Mouse (Mus musculus) neural tube, embryonic 12.5 days (tissue): ENCODE data around the gene Ccnd1. TPM values are rescaled to one million over a fixed set of nuclear protein-coding genes. Genes with fewer than 3 reads are reported as not detected.

Experiments used
- ATAC-seq: fragments of 200-750 bp; cut with Nextera tagmentation; 2 replicates; pipeline ENCODE4 v1.8.0; 2017; ENCODE audit warnings: low read depth, mild to moderate bottlenecking, moderate TSS enrichment, moderate library complexity; ENCODE audit not compliant: low FRiP score
- H3K27ac ChIP-seq: fragments of 300-500 bp; sonication (generic); 2 replicates; pipeline ENCODE4 v1.5.1; 2016
- H3K27me3 ChIP-seq: fragments of 300-500 bp; sonication (generic); replicated peaks from 2 replicates; pipeline ENCODE4 v1.6.1; 2016; ENCODE audit warnings: mild to moderate bottlenecking
- H3K36me3 ChIP-seq: fragments of 300-500 bp; sonication (generic); 2 replicates; pipeline ENCODE4 v1.6.1; 2016; ENCODE audit warnings: mild to moderate bottlenecking
- H3K4me1 ChIP-seq: fragments of 300-500 bp; sonication (generic); 2 replicates; pipeline ENCODE4 v1.6.1; 2016
- H3K4me2 ChIP-seq: fragments of 300-500 bp; sonication (generic); replicated peaks from 2 replicates; pipeline ENCODE4 v1.6.1; 2016; ENCODE audit warnings: mild to moderate bottlenecking
- H3K4me3 ChIP-seq: fragments of 300-500 bp; sonication (generic); 2 replicates; pipeline ENCODE4 v1.5.1; 2016
- H3K9ac ChIP-seq: fragments of 300-500 bp; sonication (generic); 2 replicates; pipeline ENCODE4 v1.6.1; 2016; ENCODE audit warnings: mild to moderate bottlenecking
- H3K9me3 ChIP-seq: fragments of 300-500 bp; sonication (generic); 2 replicates; pipeline ENCODE4 v1.6.1; 2016; ENCODE audit warnings: mild to moderate bottlenecking
- WGBS: fragments of 180-500 bp; shearing (Covaris S2); methylation state at CpG from one replicate; pipeline ENCODE4 v1.1.7; 2016; 5-methylcytosine and 5-hydroxymethylcytosine counted together
- polyA plus RNA-seq: library from polyadenylated mRNA; unstranded; fragments of >200 nt; fragmentation: Nextera tagmentation; extraction: Ambion mirVana; gene quantifications from 2 replicates; pipeline ENCODE4 v1.2.1, GENCODE M21; 2016

Gene Ccnd1
- polyA plus RNA-seq, 1 experiment from 2014 or later = 140 TPM

DNA sequence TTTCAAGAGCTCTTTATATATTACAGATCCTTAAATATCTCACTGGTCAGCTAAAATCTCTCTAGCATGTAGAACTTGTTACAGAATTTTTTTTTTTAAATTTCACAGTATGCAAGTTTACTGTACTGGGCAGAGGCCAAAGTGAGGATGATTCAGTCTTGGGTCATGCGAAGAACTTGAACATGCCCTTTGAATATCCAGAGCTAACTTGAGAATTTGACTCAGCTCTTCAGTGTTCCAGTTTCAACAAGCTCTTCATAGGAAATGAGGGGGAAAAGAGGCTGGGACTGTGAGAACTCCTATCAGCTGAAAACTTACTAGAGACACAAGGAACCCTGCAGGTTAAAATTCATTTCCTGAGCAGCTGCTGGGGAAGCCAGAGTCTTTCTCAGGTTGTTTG lies 24.2 kb upstream of the Ccnd1 start:
- Histone ChIP-seq H3K4me2 (no peak overlapping the region), H3K27ac (no peak overlapping the region), H3K4me3 (no peak overlapping the region), H3K36me3 (no peaks in the 10 kb centered on the region), H3K27me3 (no peaks in the 10 kb centered on the region), H3K4me1 (no peaks in the 10 kb centered on the region), H3K9ac (no peak overlapping the region), H3K9me3 (no peaks in the 10 kb centered on the region)
- 98% methylated on average over 1 of the region's 1 CpGs for WGBS
- ATAC-seq = no peak

DNA sequence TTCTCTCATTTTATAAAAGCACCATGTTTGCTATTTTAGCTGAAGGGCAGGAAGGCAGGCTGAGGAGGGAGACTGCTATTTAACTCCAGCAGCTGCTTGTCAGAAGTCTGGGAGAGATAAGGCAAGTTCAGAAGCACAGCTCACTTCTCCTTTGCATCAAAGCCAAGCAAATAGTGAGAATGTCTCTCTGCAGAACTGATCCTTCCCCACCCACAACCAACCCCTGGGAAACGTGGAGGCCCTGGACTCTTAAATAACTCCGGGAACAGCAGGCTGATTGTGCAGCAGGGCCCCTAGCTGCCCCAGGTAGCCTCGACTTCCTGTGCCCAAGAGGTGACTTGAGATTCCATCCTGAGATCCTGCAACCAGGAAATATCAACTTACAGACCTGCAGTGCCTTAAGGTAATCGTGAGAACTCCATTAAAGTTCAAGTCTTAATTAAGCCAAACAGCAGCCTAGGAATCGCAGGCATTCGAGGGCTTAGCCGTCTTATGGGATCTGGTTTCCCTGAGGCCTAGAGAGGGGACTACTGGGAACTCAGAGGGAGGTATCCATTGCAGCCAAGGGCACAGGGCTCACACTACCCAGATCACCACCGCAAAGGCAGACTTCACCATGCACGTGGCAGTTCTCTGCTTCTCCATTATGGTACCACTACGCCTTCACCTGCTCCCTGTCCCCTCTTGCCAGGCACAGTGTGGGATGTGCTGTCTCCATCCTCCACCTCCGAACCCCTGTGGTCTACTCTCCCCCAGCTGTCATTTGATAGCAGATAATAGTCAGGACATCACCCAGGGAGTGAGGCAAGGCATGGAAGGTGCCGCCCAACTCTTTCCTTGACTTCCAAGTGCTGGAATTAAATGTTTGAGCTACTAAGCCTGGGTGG lies 19.0 kb upstream of the Ccnd1 start:
- Histone ChIP-seq H3K27me3 (no peaks in the 10 kb centered on the region), H3K9me3 (no peaks in the 10 kb centered on the region), H3K4me3 (no peak overlapping the region), H3K36me3 (no peaks in the 10 kb centered on the region), H3K27ac (no peak overlapping the region), H3K9ac (no peak overlapping the region), H3K4me2 (no peak overlapping the region), H3K4me1 (no peaks in the 10 kb centered on the region)
- ATAC-seq = no peak
- 68% methylated on average over 12 of the region's 12 CpGs for WGBS

DNA sequence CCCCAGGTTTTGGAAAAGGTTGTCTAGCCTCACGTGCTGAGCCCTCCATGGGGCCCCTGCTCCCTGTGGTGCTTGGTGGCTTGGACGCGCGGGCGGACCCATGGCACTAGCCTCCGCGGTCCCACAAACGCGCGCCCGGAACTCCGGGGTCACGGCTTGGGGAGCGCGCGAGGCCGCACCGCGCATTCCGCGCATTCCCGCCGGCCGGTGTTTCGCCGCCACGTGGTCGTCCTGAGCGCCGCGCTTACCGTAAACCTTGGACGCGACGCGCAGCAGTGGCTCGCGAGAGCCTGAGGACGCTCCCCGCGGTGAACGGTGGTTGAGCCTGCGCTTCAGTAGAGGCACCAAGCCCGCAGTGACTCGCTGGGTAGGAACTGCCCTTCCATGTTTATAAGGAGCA lies 3.5 kb upstream of the Ccnd1 start:
- peak overlapping the region; percentile 80 for H3K4me2 ChIP-seq
- under 1% methylated on average over 45 of the region's 45 CpGs for WGBS
- H3K36me3 ChIP-seq = no peaks in the 10 kb centered on the region
- no peaks in the 10 kb centered on the region for H3K9me3 ChIP-seq
- ATAC-seq = 0 out of 2 replicates have a peak, but pooled peaks have one; percentile 5
- H3K27me3 ChIP-seq = peaks cover 27% of the 10 kb centered on the region
- H3K4me1 ChIP-seq = peaks cover 42% of the 10 kb centered on the region
- H3K27ac ChIP-seq = no peak overlapping the region
- H3K4me3 ChIP-seq = peak overlapping the region; percentile 31
- H3K9ac ChIP-seq = 0 out of 2 replicates have a peak overlapping the region, but pooled peaks have one; percentile 35

DNA sequence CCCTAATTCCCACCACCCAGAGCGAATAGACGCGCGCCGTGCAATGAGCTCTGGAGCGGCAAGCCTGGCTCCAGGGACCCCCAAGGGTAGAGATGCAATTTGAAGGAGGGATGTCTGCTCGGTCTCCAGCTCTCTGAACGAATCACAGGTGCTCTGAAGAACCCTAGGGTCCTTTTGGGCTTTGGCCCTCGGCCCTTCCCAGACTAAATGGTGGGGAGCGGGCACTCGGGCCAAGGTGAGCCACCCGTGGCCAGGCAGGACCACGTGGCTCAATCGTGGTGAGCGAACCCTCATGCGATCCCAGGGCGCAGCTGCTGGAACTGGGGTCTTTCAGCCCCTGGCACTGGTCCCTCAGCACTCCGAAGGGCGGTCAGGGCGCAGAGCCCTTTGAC lies 3.0 kb upstream of the Ccnd1 start:
- peaks cover 45% of the 10 kb centered on the region for H3K4me1 ChIP-seq
- 0 out of 2 replicates have a peak overlapping the region, but pooled peaks have one; percentile 35 for H3K9ac ChIP-seq
- no peaks in the 10 kb centered on the region for H3K36me3 ChIP-seq
- under 1% methylated on average over 20 of the region's 20 CpGs for WGBS
- ATAC-seq = no peak
- H3K27me3 ChIP-seq = peaks cover 27% of the 10 kb centered on the region
- H3K27ac ChIP-seq = no peak overlapping the region
- H3K4me2 ChIP-seq = peak overlapping the region; percentile 80
- H3K9me3 ChIP-seq = no peaks in the 10 kb centered on the region
- peak overlapping the region; percentile 31 for H3K4me3 ChIP-seq

DNA sequence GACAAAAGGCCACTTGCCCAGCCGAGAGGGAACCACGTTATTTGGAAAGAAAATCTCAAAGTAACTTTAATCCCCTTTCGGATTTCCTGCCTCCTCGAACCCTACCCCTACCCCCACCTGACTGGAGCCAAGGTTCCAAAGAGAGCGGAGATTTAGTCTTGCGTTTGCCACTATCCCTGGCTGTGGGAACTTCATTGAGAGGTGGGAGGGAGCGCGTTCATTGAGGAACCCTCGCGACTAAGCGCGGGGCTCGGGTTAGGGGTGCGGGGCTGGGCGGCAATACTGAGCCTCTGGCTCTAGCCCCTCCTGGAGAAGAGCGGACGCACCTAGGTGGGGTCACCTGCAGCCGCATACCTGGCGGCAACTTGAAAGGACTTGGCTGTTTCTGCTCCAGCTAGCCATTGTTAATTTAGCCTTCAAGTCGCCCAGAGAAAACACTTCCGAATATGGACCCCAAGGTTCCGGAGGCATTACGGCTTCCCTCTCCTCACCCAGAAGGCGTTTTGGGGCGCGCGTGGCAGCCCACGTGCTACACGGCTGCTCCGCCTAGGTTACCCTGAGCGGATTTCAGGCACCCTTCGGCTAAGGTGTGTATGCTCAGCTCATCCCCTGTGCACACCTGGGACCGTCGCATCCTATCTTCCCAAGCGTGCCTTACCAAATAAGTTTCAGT lies 2.5 kb upstream of the Ccnd1 start:
- no peak overlapping the region for H3K27ac ChIP-seq
- H3K36me3 ChIP-seq = no peaks in the 10 kb centered on the region
- H3K4me2 ChIP-seq = peak overlapping the region; percentile 80
- ATAC-seq = no peak
- H3K9ac ChIP-seq = 0 out of 2 replicates have a peak overlapping the region, but pooled peaks have one; percentile 1
- no peaks in the 10 kb centered on the region for H3K9me3 ChIP-seq
- H3K27me3 ChIP-seq = peaks cover 27% of the 10 kb centered on the region
- under 1% methylated on average over 35 of the region's 35 CpGs for WGBS
- H3K4me3 ChIP-seq = peak overlapping the region; percentile 31
- peaks cover 46% of the 10 kb centered on the region for H3K4me1 ChIP-seq

DNA sequence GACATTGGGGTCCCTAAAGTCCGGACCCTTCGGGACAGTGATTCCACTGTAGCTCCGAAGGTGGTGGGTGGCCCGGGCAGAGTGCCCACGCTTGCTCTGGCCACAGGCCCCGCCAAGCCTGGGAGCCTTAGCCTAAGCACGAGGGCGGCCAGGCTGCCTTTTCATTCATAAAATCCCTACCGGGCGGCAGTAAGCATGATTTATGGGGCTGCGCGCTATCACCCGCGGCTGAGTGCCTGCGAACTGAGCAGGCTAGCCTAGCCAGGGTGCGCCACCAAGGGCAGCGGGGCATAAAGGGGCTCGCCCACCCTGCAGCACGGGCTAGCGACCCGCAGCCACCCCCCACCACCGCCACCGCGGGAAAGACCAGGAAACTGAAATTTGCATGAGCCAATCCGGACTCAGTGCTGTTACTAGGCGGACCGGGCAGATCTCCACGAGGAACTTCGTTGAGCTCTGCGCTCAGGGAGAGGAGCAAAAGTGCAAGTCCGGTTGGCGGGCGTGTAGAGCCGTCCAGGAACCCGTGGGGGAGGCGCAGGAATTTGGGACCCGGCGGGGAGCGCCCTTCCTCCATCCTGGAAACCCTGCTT lies 1.6 kb upstream of the Ccnd1 start:
- Histone ChIP-seq H3K4me1 (peaks cover 54% of the 10 kb centered on the region), H3K9ac (peak overlapping the region; percentile 54), H3K27me3 (peaks cover 27% of the 10 kb centered on the region), H3K4me3 (peak overlapping the region; percentile 43), H3K36me3 (peaks cover 6% of the 10 kb centered on the region), H3K27ac (peak overlapping the region; percentile 64), H3K4me2 (peak overlapping the region; percentile 80), H3K9me3 (no peaks in the 10 kb centered on the region)
- WGBS = under 1% methylated on average over 39 of the region's 39 CpGs
- peak; percentile 69 for ATAC-seq

DNA sequence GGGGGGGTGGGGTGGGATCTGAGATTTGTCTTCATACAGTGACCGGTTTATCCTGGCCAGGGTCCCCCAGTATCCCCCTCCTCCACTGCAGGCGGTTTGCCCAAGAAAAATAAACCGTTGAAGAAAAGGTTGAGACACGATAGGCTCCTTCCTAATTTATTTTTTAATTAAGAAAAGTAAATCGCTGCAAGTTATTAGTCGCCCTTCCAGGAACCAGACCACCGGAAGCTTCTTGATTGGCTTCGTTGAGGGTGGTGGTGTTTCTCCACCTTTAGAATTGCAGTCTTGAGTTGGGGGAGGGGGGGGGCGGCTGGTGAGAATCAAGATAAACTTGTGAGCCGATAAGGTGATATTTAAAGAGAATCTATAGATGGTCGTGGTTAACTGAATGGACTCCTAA lies 860 bp upstream of the Ccnd1 start:
- peaks cover 10% of the 10 kb centered on the region for H3K36me3 ChIP-seq
- no peak overlapping the region for H3K27ac ChIP-seq
- H3K4me3 ChIP-seq = no peak overlapping the region; the same call in 1 of the 2 replicates
- no peaks in the 10 kb centered on the region for H3K9me3 ChIP-seq
- peaks cover 27% of the 10 kb centered on the region for H3K27me3 ChIP-seq
- WGBS = under 1% methylated on average over 11 of the region's 11 CpGs
- no peak for ATAC-seq
- H3K4me2 ChIP-seq = peak overlapping the region; percentile 80
- H3K4me1 ChIP-seq = peaks cover 61% of the 10 kb centered on the region
- H3K9ac ChIP-seq = no peak overlapping the region

DNA sequence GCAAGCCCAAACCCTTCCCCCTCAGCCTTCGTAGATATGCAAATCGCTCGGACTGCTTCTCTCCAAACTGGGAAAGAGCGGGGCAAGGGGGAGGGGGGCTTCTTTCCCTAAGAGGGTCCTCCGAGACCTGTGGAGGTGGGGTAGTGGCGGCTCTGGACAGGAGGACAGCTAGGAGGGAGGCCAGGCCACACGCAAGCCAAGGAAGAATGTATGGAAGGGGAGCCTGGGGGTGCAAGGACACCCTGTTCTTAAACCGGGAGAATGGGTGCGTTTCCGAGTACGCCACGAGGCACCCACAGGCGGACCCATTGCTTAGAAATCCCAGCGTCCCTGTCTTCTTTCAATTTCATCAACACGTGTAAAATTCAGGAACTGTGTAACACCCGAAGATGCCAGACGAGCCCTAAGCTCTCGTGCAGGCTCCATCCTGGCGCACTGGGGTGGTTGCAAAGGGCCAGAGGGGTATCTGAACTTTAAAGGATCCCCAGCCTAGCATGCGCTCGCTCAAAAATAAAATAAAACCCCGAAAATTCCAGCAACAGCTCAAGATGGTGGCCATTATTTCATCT lies 362 bp upstream of the Ccnd1 start:
- Histone ChIP-seq H3K9ac (peak overlapping the region; percentile 40; the same call in 1 of the 2 replicates), H3K4me3 (peak overlapping the region; percentile 61), H3K36me3 (peaks cover 10% of the 10 kb centered on the region), H3K27me3 (peaks cover 27% of the 10 kb centered on the region), H3K4me2 (peak overlapping the region; percentile 80), H3K4me1 (peaks cover 61% of the 10 kb centered on the region), H3K9me3 (no peaks in the 10 kb centered on the region), H3K27ac (0 out of 2 replicates have a peak overlapping the region, but pooled peaks have one; percentile 39)
- ATAC-seq = no peak
- WGBS = under 1% methylated on average over 22 of the region's 22 CpGs

DNA sequence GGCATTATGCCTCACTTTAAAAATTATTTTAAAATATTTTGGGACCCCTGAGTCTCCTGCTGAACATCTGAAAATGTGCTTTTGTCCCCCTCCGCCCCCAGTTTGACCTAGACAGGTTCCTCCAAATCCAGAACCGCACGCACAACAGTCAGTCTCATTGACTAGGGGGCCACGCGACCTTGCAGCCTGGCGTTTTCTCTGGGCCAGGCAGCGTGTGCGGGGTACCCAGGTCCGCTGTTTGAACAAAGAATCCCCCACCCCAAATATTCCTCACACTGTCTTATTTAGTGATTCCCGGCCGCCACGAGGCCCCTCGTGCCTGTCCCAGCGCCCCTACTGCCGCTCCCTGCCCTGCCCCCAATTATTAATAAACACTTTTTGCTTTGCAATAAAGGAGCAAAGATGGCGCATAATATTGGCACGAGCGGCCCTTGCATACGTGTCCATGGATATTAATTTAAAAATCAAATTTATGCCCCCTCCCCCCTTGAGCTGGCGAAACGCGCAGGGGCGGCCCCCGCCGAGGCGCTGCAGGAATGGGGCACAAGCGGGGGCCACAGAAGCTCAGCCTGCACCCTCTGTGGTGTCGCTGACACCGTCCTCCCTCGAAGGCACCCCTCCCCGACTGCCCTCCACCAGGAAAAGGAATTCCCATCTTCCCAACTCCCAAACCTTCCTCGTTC lies 923 bp downstream of the Ccnd1 start:
- under 1% methylated on average over 32 of the region's 32 CpGs for WGBS
- peak overlapping the region; percentile 61 for H3K4me3 ChIP-seq
- H3K27me3 ChIP-seq = peaks cover 27% of the 10 kb centered on the region
- H3K27ac ChIP-seq = no peak overlapping the region
- no peak for ATAC-seq
- H3K9ac ChIP-seq = peak overlapping the region; percentile 80
- no peaks in the 10 kb centered on the region for H3K9me3 ChIP-seq
- H3K4me2 ChIP-seq = peak overlapping the region; percentile 80
- peaks cover 61% of the 10 kb centered on the region for H3K4me1 ChIP-seq
- peaks cover 22% of the 10 kb centered on the region for H3K36me3 ChIP-seq

DNA sequence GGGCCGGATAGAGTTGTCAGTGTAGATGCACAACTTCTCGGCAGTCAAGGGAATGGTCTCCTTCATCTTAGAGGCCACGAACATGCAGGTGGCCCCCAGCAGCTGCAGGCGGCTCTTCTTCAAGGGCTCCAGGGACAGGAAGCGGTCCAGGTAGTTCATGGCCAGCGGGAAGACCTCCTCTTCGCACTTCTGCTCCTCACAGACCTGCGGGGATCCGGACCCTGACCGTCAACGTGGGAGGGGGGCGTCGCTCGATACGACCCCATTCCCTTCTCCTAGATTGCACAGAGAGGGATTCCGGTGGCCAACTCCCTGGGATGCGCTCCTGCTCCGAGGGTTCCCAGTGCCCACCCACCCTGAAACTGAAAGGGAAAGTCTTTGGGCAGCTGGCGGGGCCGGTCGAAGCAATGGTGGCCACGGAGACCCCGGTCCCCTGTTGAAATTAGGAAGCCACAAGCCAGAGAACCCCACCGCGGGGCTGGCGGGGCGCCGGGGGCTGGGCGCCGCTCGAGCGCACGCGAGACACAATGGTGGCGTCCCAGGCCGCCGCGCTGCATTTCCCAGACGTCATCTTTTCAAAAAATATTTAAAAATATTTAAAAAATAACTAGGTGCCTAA lies 1.7 kb downstream of the Ccnd1 start:
- Histone ChIP-seq H3K36me3 (peaks cover 30% of the 10 kb centered on the region), H3K4me3 (peak overlapping the region; percentile 61), H3K4me1 (peaks cover 55% of the 10 kb centered on the region), H3K9ac (peak overlapping the region; percentile 80), H3K9me3 (no peaks in the 10 kb centered on the region), H3K27ac (0 out of 2 replicates have a peak overlapping the region, but pooled peaks have one; percentile 20), H3K27me3 (peaks cover 25% of the 10 kb centered on the region), H3K4me2 (peak overlapping the region; percentile 80)
- no peak for ATAC-seq
- under 1% methylated on average over 39 of the region's 39 CpGs for WGBS

DNA sequence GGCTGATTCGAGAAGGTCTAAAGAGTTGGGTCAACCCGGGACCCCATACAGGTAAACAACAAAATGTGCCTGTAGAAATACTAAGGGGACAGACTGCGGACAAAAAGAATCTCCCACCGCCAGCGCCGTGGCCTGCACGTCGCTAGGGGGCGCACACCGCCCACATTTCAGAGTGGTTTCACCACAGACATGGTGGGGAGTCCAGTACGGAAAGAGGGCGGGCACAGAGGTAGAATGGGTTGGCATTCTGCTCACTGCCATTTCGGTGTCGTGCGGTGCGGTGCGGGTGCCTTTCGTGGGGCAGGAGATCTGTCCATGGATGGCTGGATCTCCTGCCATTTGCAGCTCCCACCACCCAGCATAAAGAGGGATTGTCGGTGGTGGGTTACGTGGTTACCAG lies 2.2 kb downstream of the Ccnd1 start:
- WGBS = 2% methylated on average over 20 of the region's 20 CpGs
- Histone ChIP-seq H3K4me2 (peak overlapping the region; percentile 80), H3K4me1 (peaks cover 50% of the 10 kb centered on the region), H3K9ac (peak overlapping the region; percentile 80), H3K4me3 (peak overlapping the region; percentile 61), H3K9me3 (no peaks in the 10 kb centered on the region), H3K36me3 (peaks cover 35% of the 10 kb centered on the region), H3K27me3 (peaks cover 20% of the 10 kb centered on the region), H3K27ac (no peak overlapping the region)
- peak; percentile 48 for ATAC-seq
